Mouse (Mus musculus) intestine, embryonic 15.5 days (tissue): ENCODE measurements around the gene Itpripl1. TPM values are rescaled to one million over a fixed set of nuclear protein-coding genes. Genes with fewer than 3 reads are reported as not detected.

ENCODE experiments used
- polyA plus RNA-seq: library from polyadenylated mRNA; unstranded; fragments of >200 nt; fragmentation: Nextera tagmentation; extraction: Ambion mirVana; gene quantifications from 2 replicates; pipeline ENCODE4 v1.2.1, GENCODE M21; 2015

Gene Itpripl1
- polyA plus RNA-seq, 1 experiment from 2014 or later: 27.1 TPM

Other genes starting within 250 kb of the Itpripl1 start
- gene Sppl2a, start 210.2 kb downstream of the Itpripl1 start, polyA plus RNA-seq: 53.4 and 53.7 TPM in 2 replicates
- 7.7 and 8.0 TPM in 2 replicates for gene Ap4e1, start 134.7 kb downstream of the Itpripl1 start, polyA plus RNA-seq
- gene Blvra, start 72.8 kb downstream of the Itpripl1 start, polyA plus RNA-seq: 63.2 and 63.8 TPM in 2 replicates
- gene Ncaph, start 9.5 kb downstream of the Itpripl1 start, polyA plus RNA-seq: 66.8 and 73.6 TPM in 2 replicates
- 1.8 and 2.0 TPM in 2 replicates for gene 1810024B03Rik, start 64.8 kb upstream of the Itpripl1 start, polyA plus RNA-seq
- gene Snrnp200, start 64.9 kb upstream of the Itpripl1 start, polyA plus RNA-seq: 42.2 and 45.2 TPM in 2 replicates
- gene Ciao1, start 104.4 kb upstream of the Itpripl1 start, polyA plus RNA-seq: 60.2 and 60.9 TPM in 2 replicates
- 28.3 and 28.5 TPM in 2 replicates for gene Tmem127, start 104.5 kb upstream of the Itpripl1 start, polyA plus RNA-seq
- gene Stard7, start 126.8 kb upstream of the Itpripl1 start, polyA plus RNA-seq: 89.1 and 89.5 TPM in 2 replicates
- gene Dusp2, start 192.7 kb upstream of the Itpripl1 start, polyA plus RNA-seq: 4.5 and 5.2 TPM in 2 replicates
- not detected in 2 replicates for gene Astl, start 195.2 kb upstream of the Itpripl1 start, polyA plus RNA-seq
- gene Adra2b, start 219.8 kb upstream of the Itpripl1 start, polyA plus RNA-seq: 1.3 and 1.7 TPM in 2 replicates